Mouse (Mus musculus) layer of hippocampus, postnatal 14 days (tissue): Measurements from ENCODE around the gene Stk32b. TPM values are rescaled to one million over a fixed set of nuclear protein-coding genes. Genes with fewer than 3 reads are reported as not detected.

Experiments used
- DNase-seq, 2 experiments: peaks; one replicate each; pipeline ENCODE4 v3.0.0; 2021 to 2022; ENCODE audit warnings: low spot score in 2 of 2, mixed read lengths in 1 of 2
- long read RNA-seq, 2 experiments: library from polyadenylated mRNA; stranded (forward); transcript quantifications; one replicate each; pipeline ENCODE4 v2.0.0; 2021
- total RNA-seq, 2 experiments: library from RNA; stranded (reverse); gene quantifications; 2 replicates each; pipeline ENCODE4 v1.2.3; 2021

The Stk32b gene
- 1 to 10 TPM; 7.5 to 8.1 TPM for total RNA-seq
- long read RNA-seq, experiment 1, partial matches to known transcripts = 1 of 2 reads
- long read RNA-seq, experiment 1, other reads (novel, unspliced or antisense) = 0 of 2 reads
- long read RNA-seq, experiment 2, partial matches to known transcripts = 1 of 1 reads
- long read RNA-seq, experiment 2, other reads (novel, unspliced or antisense) = 0 of 1 reads

DNA sequence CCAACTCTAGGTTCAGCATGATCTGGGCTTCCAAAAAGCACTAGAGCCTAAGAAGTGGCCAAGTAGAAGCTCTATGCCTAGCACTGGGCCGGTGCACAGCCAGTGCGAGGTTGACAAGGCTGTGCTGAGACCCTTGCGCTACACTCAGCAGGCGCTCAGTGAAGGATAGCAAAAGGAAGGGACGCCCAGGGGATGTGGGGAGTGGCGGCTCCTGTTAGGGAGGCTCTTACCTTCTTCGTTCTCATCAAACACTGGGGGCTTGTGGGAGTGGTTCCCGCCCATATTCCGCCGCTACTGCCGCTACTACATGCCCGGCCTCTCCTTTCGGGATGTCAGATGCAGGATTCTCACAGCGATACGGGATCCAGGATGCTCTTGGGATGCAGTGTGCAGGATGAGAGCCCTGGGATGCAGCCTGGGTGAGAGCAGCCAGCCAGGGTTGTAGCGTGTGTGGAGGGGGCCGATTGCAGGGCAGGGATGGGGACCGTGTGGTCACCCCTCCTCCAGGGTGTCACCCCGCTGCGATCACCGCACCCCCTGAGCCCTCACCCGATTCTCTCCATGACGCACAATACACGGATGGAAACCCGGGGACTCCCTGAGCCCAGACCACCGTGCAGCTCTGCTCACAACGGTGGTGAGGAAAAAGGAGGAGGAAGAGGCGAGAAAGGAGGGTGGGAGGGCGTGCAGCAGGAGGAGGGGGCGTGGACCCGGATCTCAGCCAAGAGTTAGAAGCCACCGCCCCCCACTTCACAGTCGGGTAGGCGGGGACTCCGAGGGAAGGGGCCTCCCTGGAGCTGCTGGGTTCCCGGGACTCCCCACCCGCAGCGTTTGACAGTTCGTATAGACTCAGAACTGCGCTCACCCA, at the start of gene Stk32b:
Gene Stk32b (minus strand): TSS at position 667 of the 868 bp plus-strand sequence.
- peak; percentile 22 to 40 for DNase-seq

DNA sequence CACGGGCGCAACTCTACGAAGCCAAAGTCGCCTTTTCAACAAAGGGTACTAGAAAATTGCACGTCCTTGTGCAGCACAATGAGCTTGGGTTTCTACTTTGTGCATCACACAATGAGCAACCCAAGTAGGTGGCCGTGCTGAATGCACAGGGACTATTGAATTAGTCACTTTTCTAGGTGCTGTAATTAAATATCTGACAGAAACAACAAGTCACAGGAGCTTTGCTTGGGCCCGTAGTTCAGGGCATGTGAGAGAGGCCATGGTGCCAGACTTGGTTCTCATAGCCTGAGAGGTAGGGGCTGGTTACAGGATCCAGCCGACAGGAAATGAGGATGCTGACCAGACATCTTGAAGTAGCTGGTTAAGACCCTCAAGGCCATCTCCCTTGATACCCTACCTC, 48.9 kb upstream of the Stk32b start:
- no peak for DNase-seq

DNA sequence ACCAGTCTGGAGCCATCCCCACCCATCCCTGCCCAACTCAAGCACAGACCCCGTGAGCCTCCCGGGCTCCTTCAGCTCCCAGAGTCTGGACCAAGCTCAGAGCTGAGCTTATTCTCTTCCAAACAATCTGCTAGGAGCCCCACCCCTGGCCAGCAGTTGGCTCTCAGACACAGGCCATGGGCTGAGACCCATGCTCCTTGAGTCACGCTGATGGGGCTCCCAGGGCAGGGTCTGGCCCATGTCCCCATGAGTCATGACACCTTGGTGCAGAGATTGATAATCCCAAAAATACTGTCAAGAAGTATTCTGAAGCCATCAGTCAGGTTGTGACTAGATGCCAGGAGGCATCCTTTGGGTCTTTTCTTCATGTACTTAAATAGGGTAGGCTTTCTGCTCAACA, 45.1 kb upstream of the Stk32b start:
- DNase-seq = no peak

DNA sequence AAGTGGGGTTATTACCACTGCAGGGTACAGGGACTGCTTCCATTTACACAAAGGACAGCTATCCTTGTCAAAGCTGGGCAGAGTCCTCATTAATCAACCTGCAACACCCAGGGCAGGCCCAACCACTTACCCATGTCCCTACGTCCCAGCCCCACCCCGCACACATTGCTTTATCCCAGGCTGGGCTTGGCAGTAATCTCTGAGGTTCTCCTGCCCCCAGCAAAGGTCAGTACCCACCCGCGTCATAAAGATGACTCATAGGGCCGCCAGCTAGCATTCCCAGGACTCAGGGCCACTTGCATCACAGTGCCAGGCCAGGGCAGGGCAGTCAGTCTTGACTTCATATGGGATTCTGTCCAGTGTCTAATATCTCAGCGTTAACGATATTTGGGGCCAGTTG, 36.4 kb upstream of the Stk32b start:
- DNase-seq = no peak

DNA sequence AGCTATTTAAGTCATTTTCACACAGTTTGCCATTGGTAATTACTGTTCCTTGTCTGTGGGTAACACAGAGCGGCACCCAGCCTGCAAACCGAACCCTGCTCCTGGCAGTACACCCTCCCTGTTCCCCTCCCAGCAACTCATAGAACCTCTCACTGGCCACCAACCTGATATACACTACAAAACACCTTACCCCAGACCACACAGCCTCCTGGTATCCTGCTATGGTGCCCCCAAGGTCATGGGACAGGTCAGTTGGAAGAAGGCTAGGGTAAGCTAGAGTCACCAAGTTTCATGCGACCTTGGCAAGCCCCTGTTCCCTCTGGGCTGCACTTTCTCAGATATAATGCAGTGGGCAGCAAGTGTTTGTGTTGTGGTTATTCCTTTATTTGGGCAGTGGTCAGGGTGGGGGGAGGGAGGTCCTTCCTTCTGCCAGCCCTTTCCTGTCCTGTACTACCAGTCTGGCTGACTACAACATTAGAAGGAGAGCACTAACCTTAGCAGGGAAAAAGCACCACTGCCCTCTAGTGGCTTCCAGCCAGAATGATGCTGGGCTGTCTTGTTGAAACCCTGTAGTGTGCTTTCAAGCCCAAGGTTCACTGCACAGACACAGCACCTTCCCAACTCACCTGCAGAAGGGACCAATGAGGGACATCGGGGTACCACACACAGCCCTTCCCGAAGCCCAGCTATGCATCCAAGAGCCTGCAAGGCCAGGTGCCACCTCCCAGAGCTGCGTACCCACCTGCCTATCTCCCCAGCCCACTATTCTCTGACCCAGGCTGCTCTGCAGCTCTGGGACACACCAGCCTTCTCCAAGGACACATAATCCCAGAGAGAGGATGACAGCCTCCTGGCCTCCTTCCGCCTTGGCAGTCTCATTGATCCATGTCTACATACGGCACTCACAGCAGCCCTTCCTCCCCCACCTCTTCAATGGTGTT, 35.3 kb upstream of the Stk32b start:
- peak; percentile 67 to 84 for DNase-seq

DNA sequence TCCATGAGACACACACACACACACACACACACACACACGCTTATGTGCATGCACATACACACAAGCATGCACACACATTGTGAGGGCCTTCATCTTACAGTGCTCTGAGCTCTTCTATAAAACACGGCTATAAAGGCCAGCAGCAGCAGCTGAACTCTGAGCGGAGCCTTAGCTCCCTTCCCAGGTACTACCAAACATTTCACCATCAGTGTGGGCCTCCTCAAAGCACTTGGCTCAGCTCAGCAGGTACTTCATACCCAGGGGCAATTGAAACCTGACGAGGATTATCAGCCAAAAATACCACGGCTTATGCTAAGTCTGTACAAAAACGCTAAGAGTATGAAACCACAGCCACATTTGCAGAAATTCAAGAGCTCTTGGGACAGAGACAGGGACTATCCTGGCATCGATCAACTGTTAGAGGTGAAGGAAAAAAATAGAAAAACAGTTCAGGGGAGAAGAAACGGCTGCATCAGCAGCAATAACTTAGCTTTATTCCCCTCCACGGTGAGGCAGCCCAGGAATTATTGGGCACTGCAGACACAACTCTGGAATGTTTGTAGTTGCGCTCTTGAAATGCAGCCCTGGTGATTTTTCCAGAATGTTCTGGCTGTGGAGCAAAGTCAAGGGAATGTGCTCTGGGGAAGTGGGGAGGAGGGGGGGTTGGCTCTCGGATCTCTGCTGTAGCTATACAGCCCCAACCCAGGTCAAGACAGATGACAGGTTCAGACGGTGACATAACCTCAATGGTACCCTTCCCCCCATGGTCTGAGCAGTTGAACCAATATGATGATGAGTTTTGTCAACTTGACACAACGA, 27.1 kb upstream of the Stk32b start:
- no peak for DNase-seq

DNA sequence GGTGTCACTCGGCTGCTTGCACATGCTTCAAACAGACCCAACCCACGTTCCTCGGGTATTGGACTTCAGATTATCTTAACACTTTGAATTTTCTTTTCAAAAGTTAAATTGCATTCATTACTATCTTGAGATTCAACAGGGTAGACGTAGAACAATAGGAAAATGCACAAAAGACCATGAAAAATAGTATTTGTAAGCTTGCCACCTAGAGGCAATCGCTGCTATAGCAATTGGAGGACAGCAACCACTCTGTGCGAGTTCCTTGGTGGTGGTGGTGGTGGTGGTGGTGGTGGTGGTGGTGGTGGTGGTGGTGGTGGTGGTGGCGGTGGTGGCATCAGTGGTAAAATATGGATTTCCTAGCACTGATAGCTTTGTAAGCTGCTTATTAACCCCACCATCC, 19.2 kb upstream of the Stk32b start:
- no peak for DNase-seq

DNA sequence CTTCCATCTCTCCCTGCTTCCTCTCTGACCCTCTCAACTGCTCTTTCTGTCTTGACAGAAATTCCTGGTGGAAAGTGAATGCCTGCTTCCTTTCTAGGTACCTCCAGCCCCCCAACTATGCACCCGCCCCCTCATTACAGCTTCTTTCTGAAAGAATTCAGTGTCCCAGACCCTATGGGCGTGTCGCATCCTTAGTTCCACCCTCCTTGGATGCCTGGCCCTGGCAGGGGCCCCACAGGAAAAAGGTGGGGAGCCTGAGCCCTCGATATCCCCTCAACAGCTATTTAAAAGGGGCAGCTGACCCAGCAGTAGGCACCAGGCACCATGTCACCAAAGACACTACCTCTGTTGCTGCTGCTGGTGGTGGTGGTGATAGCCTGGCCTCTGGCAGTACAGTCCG, 18.3 kb upstream of the Stk32b start, which contains the start of gene Cytl1:
Gene Cytl1 (plus strand): TSS at position 296 of the 400 bp plus-strand sequence.
- DNase-seq = no peak

DNA sequence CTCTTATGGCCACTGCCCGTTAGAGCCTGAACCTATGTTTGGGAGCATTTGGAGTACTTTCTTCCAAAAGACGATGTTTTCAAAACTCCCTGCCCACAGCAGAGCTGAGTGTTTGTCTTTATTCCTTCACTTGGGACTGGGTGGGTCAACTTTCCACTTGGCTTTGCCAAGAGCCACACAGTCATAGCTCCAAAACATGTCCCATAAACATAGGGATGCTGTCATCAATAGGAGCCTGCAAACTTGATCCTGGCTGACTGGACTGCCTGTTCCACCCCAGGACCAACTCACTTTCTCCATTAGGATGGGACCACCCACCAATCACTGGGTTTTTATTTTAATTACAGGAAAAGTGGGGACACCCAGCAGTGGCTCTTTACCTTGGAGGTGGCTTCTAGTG, 13.8 kb upstream of the Stk32b start:
- no peak for DNase-seq

DNA sequence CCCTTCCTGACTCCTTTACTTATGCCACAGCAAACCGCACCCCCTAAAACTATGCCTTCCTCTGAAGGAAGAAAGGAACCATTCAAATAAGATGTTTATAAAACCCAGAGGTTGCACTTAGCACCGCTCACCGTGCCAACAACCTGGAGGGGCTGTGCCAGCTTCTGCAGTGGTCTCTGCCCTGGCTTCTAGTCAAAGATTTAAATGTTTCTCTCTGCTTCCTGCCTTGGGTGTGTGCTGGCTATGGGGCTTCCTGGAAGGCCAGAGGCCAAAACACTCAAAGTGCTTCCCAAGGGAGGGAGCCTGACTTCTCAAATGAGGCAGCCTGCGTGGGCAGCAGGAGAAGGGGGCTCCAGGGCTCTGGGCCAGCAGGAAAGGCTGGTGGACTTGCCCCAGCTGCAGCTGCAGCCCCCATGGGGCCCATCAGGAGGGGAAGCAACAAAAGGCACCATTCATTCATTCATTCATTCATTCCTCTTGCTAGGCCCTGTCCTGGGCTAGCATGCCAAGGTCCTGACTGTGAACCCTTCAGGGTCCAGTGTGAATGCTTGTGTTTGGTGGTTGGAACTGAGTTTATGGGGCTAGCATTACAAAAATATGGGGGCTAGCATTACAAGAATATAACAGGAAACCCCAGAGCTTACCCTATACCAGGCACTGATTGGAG, 8.4 kb upstream of the Stk32b start:
- DNase-seq = no peak

DNA sequence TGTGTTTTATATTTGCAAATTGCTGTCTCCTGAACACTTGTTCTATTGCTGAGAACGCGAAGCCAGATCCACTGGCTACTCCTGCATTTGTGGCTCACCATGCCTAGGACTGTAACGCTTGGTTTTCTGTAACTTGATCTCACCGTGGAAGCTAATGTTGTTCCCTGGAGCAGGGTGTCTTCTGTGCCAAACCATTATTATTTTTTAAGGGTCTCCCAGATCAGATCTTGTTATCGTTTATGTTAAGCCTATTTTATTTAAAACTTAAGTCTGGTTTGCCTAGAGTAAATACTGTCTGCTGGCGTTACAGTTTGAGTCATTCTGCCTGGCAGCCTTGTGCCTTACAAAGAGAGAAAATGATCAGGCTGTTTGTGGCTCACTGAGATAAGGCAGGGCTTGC, 3.7 kb upstream of the Stk32b start:
- no peak for DNase-seq

DNA sequence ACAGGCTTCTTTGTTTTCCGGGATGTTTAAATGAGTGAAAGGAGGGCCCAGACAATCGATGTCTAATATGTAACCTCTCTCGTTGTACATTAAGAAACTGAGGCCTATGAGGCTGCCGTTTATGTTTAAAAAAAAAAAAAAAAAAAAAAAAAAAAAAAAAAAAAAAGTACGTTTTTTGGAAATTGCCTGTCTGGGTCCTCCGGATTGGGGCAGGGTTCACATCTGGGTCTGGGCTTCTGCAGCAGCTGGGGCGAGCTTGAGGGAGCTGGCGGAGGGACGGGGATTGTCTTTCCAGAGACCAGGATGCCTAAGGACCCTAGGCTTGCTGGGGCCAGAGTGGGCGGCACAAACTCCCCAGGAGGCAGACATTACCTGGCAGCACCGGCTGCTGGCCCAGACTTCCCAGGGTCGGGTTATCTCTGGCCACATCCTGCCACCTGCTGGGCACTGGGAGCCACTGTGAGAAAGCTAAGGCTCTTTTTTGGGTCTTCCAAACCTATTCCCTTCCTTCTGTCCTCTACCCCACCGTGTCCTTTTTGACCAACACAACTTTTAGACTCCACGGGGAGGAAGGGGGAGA, 503 bp upstream of the Stk32b start:
- peak; percentile 53 to 65 for DNase-seq

DNA sequence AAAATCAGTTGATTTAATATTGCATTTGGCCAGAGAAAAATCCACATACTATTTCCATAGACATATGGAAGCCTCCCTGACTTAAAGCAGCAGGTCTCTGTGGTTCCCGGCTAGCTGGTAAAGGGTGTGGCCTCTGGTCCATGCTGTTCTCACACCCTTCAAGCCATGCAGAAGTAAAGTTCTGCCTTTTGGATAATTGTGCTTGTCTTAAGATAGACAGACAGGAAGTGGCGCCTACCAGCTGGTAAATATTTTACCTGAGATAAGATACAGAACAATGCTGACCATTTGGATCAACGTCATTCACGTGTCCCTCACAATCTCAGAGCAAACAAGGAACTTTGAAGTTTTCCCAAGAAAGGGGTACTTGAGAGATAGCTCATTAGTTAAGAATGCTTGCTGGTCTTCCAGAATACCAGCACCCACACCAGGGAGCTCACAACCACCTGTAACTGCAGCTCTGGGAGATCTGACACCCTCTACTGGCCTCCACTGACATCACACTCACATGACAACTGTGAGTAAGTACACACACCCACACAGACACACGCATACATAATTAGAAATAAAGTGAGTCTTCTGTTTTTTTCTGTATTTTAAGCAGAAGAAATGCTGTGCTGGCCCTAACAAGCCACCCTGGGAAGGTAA, 7.6 kb downstream of the Stk32b start:
- no peak for DNase-seq

DNA sequence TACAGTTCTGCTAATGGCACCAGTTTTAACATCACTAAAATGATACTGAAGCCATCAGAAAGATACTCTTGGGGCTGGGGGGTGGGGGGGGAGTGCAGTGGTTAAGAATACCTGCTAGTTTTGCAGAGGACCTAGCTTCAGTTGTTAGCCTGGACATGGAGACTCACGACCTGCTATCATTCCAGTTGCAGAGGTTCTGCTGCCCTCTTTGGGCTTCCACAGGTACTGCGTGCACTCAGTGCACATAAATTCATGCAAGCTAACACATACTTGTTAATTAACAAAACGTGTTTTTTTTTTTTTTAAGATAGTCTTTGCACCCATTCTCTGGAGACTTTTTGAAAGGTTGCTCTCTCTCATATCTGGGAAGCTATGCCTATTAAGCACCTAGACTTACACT, 8.8 kb downstream of the Stk32b start:
- no peak for DNase-seq

DNA sequence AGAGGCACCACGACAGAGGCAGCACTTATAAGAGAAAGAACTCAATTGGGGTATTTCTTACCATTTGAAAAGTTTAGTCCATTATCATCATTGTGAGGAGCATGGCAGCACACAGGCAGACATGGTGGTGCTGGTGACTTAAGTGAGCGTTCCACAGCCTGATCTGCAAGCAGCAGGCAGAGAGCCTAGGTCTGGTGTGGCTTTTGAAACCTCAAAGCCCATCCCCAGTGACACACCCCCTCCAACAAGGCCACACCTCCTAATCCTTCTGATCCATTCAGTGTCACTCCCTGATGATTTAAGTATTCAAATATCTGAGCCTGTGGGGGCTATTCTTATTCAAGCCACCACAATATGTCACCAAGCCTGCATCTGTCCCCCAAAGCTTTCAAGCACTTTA, 12.0 kb downstream of the Stk32b start:
- no peak for DNase-seq

DNA sequence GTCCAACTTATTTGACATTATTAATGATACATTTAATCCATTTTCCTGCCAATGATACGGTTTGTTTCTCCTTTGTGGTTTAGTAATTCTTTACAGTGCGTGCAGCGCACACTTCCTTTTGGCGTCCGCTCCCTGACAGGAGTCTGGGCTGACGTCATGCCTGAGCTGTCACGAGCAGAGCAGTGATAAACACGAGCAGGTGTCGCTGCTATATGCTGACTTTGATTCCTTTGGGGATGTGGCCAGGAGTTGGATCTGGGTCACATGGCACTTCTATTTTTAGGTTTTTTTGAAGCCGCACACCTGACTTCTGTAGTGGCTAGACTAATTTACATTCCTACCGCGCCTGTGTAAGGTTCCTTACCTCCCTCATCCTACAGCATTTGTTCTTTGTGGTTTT, 17.2 kb downstream of the Stk32b start:
- DNase-seq = no peak

DNA sequence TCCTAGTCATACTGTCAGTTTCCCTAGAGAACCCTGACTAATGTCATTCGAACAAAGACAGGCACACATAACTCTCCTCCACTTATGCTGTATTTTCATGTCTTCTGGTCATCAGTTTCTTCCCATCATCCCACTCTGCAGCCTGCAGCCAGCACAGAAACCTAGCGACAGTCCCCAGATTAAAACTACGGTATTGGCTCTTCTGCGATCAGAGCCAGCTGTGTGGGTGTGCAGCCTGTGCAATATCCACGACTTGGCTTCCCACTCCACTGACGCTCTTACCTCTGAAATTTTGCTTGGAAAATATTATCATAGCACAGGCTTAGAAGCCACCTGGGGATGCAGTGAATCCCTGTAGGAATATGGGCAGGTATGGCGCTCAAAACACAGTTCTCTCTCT, 19.7 kb downstream of the Stk32b start:
- peak; percentile 28 to 50 for DNase-seq

DNA sequence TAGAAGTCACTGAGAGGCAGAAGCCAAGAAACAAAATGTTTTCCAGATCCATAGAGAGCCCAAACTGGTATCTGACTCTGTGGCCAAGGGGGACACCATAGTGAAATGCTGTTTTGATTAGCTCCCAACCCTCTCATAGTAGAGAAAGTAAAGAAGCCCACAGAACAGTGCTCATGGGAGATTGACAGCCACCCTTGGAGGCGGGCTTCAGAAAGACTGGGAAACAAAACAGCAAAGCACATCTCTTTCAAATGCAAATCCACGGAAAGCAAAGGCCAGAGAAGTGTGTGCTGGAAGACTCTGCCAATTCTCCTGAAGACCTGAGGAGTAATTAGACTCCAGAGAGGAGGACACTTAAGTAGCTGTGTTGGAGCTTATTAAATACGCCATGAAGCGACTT, 21.2 kb downstream of the Stk32b start:
- DNase-seq = no peak

DNA sequence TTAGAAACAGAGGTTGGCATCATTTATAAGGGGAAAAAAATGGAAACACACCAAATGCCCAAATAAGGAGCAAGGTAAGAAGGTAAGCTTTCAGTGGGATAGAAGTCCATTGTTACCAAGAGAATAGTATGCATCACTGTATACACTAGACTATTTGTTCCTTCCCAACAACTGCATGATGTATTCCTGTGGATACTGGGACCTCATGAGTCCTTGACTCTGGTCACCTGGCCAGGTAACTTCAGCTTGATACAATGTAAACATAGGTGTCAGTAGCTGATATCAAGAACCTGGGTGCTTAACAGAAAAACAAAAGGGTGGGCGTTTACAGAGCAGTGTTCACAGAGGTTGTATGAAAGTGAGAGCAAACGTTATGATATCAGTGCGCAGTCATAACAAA, 24.2 kb downstream of the Stk32b start:
- no peak for DNase-seq
